Mouse (Mus musculus): ENCODE measurements around the gene Rnf40.
A peak's percentile ranks its signal among the peaks of the same experiment; 100 is the strongest.

- no peak for TF ChIP-seq CTCF (IDR thresholded peaks at IDR 0.05; ENCODE audit: insufficient read depth, low read length)
- TF ChIP-seq POLR2A (IDR thresholded peaks at IDR 0.05; ENCODE audit: borderline replicate concordance, extremely low read depth, low read depth, low read length) = peak; percentile 53; the same call in 1 of the 2 replicates
Measured at GRCm38 (mm10) chr7:127636963-127637362, 48.4 kb downstream of the Rnf40 start.
